Mouse (Mus musculus) spleen, adult 2 months (tissue): Measurements from ENCODE around the gene Syt16. TPM values are rescaled to one million over a fixed set of nuclear protein-coding genes. Genes with fewer than 3 reads are reported as not detected.

Experiments used
- DNase-seq, 2 experiments: peaks; one replicate each; pipeline versions ENCODE4 v3.0.0 to v3.0.0-alpha.2; 2012 to 2021; ENCODE audit warnings: low spot score in 2 of 2, low read depth in 1 of 2
- H3K27ac ChIP-seq: fragments of 200-500 bp; 2 replicates; pipeline ENCODE4 v1.5.1; 2012; ENCODE audit warnings: low read length, inconsistent platforms; ENCODE audit not compliant: insufficient read depth
- H3K27me3 ChIP-seq: fragments of 200-500 bp; 2 replicates; pipeline ENCODE4 v1.6.1; 2012; ENCODE audit warnings: mild to moderate bottlenecking, moderate library complexity, low read length, inconsistent platforms; ENCODE audit not compliant: control insufficient read depth, insufficient read depth
- H3K36me3 ChIP-seq: fragments of 200-500 bp; 2 replicates; pipeline ENCODE4 v1.6.1; 2012; ENCODE audit warnings: mild to moderate bottlenecking, low read length, inconsistent platforms; ENCODE audit not compliant: control insufficient read depth, insufficient read depth
- H3K4me1 ChIP-seq: fragments of 200-500 bp; 2 replicates; pipeline ENCODE4 v1.6.1; 2011; ENCODE audit warnings: inconsistent platforms; ENCODE audit not compliant: control insufficient read depth, insufficient read depth, insufficient read length
- H3K4me3 ChIP-seq: fragments of 200-500 bp; 2 replicates; pipeline ENCODE4 v1.5.1; 2011; ENCODE audit warnings: mild to moderate bottlenecking, inconsistent platforms; ENCODE audit not compliant: insufficient read depth, insufficient read length; ENCODE audit errors: extremely low read depth
- CTCF ChIP-seq: fragments of 200-500 bp; IDR thresholded peaks from 2 replicates; pipeline ENCODE4 v1.5.1; 2011; ENCODE audit warnings: mild to moderate bottlenecking, inconsistent platforms; ENCODE audit not compliant: insufficient read depth, insufficient read length, insufficient replicate concordance; ENCODE audit errors: extremely low read depth
- POLR2A ChIP-seq: fragments of 200-500 bp; IDR thresholded peaks from 2 replicates; pipeline ENCODE4 v1.6.1; 2011; ENCODE audit warnings: low read depth, low read length, inconsistent platforms
- WGBS: fragments of 180-500 bp; shearing (Covaris S2); methylation state at CpG from one replicate; pipeline ENCODE4 v1.1.7; 2018; 5-methylcytosine and 5-hydroxymethylcytosine counted together
- polyA plus RNA-seq: library from polyadenylated mRNA; depleted of rRNA; stranded (reverse); fragments of >200 nt; gene quantifications from 2 replicates; pipeline ENCODE4 v1.2.3, GENCODE M21; 2012

The Syt16 gene
- polyA plus RNA-seq, 1 experiment = not detected

- H3K4me3 ChIP-seq = no peak overlapping the region
- DNase-seq = no peak
- no peak overlapping the region for H3K27ac ChIP-seq
- WGBS = 79% methylated on average over 4 of the region's 4 CpGs
- TF ChIP-seq CTCF (no peak), POLR2A (no peak)
- H3K36me3 ChIP-seq = no peaks in the 10 kb centered on the region
- no peaks in the 10 kb centered on the region for H3K4me1 ChIP-seq
- H3K27me3 ChIP-seq = peaks cover 7% of the 10 kb centered on the region
These were observed 283.9 kb downstream of the Syt16 start for GRCm38 (mm10) chr12:74281403-74281802.

- Histone ChIP-seq H3K27me3 (peaks cover 7% of the 10 kb centered on the region), H3K36me3 (no peaks in the 10 kb centered on the region), H3K4me1 (no peaks in the 10 kb centered on the region), H3K4me3 (no peak overlapping the region), H3K27ac (no peak overlapping the region)
- TF ChIP-seq POLR2A (no peak), CTCF (no peak)
- no peak for DNase-seq
- WGBS = 74% methylated on average over 1 of the region's 1 CpGs
These were observed 285.4 kb downstream of the Syt16 start for GRCm38 (mm10) chr12:74282846-74283245.

GRCm38 (mm10) chr12:74284020-74284684 lies 286.7 kb downstream of the Syt16 start:
- DNase-seq = no peak
- no peaks in the 10 kb centered on the region for H3K36me3 ChIP-seq
- 3% methylated on average over 49 of the region's 49 CpGs for WGBS
- no peaks in the 10 kb centered on the region for H3K4me1 ChIP-seq
- TF ChIP-seq CTCF = no peak
- H3K27ac ChIP-seq = no peak overlapping the region
- peaks cover 7% of the 10 kb centered on the region for H3K27me3 ChIP-seq
- no peak overlapping the region for H3K4me3 ChIP-seq

DNA sequence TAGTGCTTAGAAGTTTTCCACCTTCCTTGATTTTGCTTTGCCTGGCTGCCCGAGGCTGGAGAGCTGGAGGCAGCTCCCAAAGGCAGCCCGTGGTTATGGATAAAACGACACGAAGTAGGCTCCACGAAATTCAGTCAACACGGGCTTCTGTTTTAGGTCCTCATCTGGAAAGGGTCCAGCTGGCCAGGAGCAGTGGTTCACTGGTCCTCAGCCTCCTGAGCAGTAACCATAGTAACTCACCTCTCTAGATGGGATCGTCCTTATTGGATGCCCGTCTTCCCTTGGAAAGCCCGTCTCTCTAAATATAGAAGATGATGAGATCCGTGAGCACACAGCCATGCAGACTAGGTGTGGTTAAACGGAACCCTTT lies 287.2 kb downstream of the Syt16 start:
- no peak for DNase-seq
- Histone ChIP-seq H3K4me1 (no peaks in the 10 kb centered on the region), H3K27me3 (peaks cover 7% of the 10 kb centered on the region), H3K27ac (no peak overlapping the region), H3K36me3 (no peaks in the 10 kb centered on the region), H3K4me3 (no peak overlapping the region)
- TF ChIP-seq POLR2A (no peak), CTCF (no peak)
- WGBS = 15% methylated on average over 11 of the region's 11 CpGs

DNA sequence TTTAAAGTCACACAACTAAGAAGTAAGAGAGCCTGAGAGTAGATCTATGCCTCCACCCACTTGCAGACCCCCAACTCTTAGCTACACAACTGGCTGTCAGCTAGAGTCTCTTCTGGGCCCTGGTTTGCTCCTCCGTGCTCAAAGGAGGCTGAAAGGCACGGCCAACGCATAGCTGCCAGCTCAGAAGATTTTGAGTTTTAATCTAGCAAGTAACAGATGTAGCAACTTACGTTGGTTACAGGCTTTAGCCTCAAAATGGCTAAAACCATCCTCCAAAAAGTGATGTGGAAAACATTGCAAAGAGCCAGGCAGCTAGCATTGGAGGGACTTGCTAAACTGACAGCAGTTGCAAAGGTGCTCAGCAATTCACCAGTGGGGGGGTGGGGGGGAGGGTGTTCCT lies 293.5 kb downstream of the Syt16 start:
- TF ChIP-seq CTCF (no peak), POLR2A (no peak)
- no peak for DNase-seq

GRCm38 (mm10) chr12:74293624-74294023 lies 296.2 kb downstream of the Syt16 start:
- no peak overlapping the region for H3K4me3 ChIP-seq
- no peaks in the 10 kb centered on the region for H3K36me3 ChIP-seq
- TF ChIP-seq CTCF (no peak), POLR2A (no peak)
- H3K27me3 ChIP-seq = no peaks in the 10 kb centered on the region
- DNase-seq = no peak
- 5% methylated on average over 4 of the region's 4 CpGs for WGBS
- no peaks in the 10 kb centered on the region for H3K4me1 ChIP-seq
- H3K27ac ChIP-seq = no peak overlapping the region

More for the DNA sequence above, 293.5 kb downstream of the Syt16 start:
- no peaks in the 10 kb centered on the region for H3K4me1 ChIP-seq
- 92% methylated on average over 4 of the region's 4 CpGs for WGBS
- H3K27ac ChIP-seq = no peak overlapping the region
- no peaks in the 10 kb centered on the region for H3K27me3 ChIP-seq
- no peak overlapping the region for H3K4me3 ChIP-seq
- H3K36me3 ChIP-seq = no peaks in the 10 kb centered on the region

DNA sequence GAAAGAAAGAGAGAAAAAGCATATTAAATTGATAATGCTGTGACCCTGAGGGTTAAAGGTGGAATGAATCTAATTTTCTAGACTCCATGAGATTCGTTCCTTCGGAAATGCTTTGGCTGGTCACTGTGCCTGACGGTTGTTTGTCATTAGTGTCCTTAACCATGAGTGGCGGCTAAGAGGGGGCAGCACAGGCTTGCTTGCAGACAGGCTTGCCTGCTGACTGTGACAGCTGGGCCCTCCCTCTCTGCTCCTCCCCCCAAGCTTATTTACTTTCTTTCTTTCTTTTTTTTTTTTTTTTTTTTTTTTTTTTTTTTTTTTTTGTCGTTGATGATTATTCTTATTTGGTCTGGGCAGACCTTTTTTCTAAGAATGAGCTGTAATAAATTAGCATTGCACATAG lies 298.9 kb downstream of the Syt16 start:
- no peak for DNase-seq
- Histone ChIP-seq H3K4me1 (no peaks in the 10 kb centered on the region), H3K4me3 (no peak overlapping the region), H3K27me3 (no peaks in the 10 kb centered on the region), H3K36me3 (no peaks in the 10 kb centered on the region), H3K27ac (no peak overlapping the region)
- no peak for TF ChIP-seq CTCF
- TF ChIP-seq POLR2A = no peak
- WGBS = 66% methylated on average over 5 of the region's 5 CpGs
